Mouse (Mus musculus): ENCODE data around the gene Cdk19.
"Not testable (repeated sequence)": the region's sequence is repeated elsewhere in the genome, so short reads cannot be mapped to it uniquely, and the experiment has no call there.

The Cdk19 gene

DNA sequence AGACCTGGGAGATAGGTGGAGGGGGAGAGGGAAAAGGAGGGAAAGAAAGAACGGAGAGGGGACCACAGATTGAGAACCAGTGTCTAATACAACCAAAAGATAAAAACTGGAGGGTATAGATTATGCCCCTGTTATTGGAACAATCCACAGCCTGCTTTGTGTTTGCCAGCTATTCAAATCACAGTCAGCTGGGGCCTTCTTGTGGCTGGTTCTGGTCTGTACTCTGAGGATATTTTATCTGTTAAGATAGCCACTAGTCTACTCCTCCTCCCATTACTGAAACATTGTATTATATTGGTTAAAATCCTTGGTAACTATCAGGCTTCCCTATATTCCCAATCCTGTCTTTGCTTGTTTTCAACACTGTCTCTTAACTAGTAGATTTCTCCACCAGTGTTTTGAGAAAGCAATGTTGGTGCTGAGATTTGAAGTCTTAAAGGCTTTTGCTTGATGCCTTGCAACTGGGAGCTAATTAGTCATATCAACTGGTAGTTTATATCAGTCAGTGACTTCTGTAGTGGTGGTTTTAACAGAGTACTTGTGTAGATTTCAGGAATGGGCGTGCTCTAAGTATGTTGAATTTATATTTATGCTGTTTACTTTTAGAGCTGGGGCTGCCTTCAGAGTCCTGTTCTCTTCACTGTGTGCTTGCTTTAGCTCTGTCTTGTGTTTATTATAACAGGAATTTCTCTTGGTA lies 54.2 kb downstream of the Cdk19 start:
- DNase-seq (ENCODE audit: extremely low spot score): no peak

DNA sequence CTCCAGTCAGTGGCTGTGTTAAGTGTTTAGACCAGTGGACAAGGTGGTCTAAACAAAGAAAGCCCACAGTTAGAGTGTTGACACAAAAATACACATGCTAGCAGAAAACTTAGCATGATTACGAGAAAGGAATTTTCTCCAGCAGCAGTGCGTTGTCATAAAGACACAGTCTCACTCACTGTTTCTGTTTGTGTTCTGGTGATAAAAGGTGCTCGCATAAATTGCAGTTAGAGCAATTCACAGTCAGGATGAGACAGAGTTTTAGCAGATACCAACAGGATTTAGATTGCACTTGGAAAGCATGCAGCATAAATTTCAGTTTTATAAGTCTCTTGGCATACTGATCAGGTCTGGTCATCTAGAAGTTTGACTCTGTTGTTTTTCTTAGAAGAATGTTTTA lies 59.5 kb downstream of the Cdk19 start:
- DNase-seq (ENCODE audit: extremely low spot score): no peak

DNA sequence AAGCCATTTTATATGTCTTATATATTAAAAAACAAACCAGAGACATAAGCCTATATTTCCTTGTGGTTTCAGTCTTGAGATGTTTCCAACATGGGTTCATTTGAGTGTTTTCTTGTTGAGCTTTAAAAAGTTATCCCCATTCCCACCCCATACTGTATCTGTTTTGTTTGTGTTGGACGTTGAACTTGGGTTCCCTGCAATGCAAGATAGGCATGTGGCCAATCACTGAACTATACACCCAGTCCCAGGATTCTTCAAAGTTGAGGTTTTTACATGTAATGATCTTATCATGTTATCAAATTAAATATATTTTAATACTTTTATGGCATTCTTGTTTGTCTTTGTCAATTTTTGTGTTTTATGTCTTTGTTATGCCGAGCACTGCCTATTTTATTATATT lies 60.0 kb downstream of the Cdk19 start:
- no peak for DNase-seq (ENCODE audit: extremely low spot score)

DNA sequence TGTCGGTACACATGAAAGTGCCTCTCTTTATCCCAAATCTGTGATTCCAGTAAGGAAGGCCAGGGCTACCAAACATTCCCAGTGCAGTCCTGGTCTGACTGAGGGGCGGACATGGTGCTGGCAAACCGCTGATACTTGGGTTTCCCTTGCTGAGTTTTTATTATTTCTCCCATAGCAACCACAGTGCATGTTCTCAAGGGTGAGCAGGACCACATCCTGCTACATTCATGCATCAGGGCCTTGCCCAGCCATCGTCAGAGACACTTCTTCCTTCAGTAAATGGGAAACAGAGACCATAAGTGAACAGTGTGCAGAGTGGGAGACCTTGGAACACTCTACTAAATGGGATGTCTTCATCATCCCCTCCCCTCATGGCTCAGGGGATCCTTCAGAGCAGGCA lies 60.9 kb downstream of the Cdk19 start:
- no peak for DNase-seq (ENCODE audit: extremely low spot score)

DNA sequence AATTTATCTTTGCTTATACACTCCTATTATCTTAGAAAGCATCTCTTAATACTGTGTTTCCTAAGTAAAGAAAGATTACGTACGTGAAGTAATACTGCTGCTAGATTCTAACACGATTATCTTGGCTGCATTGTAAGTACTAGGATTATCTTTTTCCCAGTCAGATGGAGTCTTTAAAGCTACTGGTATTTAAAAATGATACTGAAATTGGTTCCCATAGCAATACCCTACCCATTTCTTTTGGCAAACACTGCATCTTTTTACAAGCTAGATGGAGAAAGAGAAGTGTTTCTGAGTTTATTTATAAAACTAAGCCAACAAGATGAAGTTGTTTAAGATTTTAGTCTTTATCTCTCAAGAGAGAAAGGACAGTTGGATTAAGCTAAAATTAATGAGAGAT lies 67.3 kb downstream of the Cdk19 start:
- DNase-seq (ENCODE audit: extremely low spot score): no peak

DNA sequence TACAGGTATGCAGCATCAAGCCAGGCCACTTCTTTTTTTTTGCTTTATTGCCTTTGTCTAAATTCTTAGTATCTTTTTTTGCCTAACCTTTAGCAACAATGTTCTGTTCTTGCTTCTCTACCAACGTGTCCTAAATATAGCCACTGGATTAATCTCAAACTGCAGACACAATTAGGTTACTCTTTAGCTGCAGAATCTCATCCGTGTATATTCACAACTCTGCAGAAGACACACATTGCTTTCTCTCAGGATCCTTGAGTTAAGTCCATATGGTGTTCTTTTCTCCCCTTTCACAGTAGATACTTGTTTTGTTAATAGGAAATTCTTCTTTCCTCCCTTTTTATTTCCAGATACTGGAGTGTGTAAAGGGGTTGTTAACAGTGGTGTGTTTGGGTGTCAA lies 70.0 kb downstream of the Cdk19 start:
- no peak for DNase-seq (ENCODE audit: extremely low spot score)

DNA sequence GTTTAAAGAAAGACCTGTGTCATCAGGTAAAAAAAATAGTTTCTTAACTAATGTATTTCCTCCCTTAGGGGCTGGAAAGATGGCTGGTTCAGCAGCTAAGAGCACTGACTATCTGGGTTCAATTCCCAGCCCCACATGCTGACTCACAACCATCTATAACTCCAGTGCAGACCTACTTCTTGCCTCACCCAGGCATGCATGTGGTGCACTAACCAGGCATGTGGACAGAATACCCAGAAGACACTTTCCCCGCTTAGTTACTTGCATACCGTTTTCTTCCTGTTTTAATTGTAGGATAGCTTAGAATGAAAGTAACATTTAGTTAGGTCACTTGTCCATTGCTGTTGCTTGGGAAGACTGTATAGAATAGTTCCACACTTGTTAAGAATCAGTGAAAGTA lies 72.0 kb downstream of the Cdk19 start:
- no peak for DNase-seq (ENCODE audit: extremely low spot score)

DNA sequence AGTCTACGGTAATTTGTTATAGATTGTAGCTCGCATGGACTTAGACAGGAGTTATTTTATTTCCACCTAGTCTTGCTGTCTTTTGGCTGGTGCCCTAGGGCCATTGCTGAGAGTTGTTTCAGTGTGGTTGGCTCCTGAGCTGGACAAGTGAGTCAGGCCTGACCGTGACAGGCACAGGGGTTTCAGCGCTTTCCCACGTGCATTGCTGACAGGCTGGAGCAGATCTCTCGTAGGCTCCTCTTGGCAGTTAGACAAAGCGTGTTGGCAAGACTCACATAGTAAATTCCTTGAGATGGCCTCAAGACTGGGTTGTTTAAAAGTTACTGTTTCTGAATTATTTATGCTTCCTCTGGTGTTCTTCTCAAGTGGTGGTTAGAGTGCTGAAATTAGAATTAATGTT lies 77.6 kb downstream of the Cdk19 start:
- DNase-seq (ENCODE audit: extremely low spot score): no peak

DNA sequence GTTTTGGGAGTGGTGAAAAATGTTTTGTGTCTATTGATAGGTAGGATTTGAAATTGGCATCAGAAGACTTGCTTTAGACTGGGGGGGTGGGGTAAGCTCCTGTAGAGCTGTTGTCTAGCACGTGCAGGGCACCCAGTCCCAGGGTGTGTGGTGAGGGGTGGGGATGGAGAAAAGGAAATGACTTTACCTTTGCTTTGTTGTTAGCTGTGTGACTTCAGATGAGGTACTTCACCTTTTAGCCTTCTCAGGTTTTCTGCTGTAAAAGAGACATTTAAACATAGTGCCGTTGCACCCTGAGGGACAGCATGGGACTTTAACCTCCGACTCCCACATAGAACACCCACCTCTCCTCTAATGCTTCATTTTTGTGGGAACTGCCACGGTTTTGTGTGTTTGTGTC lies 80.5 kb downstream of the Cdk19 start:
- no peak for DNase-seq (ENCODE audit: extremely low spot score)

DNA sequence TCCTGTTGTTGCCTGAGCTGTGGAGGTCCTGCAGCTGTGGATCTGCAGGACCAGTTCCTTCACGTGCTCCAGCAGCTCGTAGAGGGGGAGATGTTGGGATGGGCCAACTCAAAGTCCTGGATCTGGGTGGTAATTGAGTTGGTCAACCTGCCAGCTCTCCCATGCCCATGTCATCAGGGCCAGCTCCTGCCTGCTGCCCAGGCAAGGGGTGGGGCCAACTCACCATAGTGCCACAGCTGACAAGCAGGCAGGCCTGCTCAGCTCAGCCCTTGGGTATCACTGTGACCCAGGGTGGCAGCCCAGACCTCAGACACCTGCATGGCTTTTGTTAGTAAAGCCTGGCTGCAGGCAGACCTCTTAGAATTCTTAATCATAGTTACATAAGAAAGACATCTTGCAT lies 81.3 kb downstream of the Cdk19 start:
- DNase-seq (ENCODE audit: extremely low spot score): no peak

DNA sequence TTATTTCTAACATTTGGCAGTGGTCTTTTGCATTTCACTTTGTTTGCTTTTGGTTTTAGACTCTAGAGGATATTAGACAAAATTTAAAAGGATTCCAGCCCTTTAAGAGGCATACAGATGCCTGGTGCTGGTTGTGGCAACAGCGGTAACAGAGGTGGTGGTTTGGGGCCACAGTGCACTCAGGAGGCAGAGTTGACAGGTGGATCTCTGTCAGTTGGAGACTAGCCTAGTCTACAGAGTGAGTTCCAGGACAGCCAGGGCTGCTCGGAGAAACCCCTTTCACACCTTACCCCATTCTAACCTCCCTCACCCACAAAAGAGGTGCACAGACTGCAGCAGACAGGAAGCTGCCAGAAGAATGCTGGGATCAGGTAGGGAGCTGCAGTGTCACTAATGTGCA lies 82.4 kb downstream of the Cdk19 start:
- DNase-seq (ENCODE audit: extremely low spot score): no peak

DNA sequence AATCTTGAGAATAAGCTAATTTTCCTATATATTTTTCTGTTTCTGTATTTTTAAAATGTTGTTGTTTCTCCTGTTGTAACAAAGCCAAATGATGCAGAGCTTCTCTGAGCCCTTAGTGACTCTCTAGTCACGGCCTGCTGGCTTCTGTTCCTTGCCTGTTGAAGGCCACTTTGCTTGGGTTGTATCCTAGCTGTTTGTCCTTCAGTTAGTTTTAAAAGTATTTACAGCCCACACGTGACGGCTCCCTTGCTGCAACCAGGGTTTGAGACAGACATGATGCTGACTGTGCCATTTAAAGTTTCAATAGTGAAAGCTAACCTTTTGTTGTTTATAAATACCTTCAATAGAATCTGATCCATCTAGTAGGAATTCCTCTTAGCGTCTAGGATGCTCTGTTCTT lies 83.3 kb downstream of the Cdk19 start:
- DNase-seq (ENCODE audit: extremely low spot score): no peak

DNA sequence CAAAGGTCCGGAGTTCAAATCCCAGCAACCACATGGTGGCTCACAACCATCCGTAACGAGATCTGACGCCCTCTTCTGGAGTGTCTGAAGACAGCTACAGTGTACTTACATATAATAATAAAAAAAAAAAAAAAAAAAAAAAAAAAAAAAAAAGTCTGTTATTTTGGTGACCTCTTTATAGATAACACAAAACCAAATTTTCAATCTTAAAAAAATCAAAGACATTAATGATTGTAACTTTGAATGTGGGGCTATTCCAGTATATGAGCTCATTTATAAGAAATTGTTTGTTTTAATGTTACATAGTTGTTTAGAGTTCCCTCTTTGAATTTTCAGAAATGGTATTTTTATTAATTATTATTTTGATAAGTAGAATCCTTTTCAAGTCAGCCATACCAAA lies 85.1 kb downstream of the Cdk19 start:
- DNase-seq (ENCODE audit: extremely low spot score): not testable (repeated sequence)

DNA sequence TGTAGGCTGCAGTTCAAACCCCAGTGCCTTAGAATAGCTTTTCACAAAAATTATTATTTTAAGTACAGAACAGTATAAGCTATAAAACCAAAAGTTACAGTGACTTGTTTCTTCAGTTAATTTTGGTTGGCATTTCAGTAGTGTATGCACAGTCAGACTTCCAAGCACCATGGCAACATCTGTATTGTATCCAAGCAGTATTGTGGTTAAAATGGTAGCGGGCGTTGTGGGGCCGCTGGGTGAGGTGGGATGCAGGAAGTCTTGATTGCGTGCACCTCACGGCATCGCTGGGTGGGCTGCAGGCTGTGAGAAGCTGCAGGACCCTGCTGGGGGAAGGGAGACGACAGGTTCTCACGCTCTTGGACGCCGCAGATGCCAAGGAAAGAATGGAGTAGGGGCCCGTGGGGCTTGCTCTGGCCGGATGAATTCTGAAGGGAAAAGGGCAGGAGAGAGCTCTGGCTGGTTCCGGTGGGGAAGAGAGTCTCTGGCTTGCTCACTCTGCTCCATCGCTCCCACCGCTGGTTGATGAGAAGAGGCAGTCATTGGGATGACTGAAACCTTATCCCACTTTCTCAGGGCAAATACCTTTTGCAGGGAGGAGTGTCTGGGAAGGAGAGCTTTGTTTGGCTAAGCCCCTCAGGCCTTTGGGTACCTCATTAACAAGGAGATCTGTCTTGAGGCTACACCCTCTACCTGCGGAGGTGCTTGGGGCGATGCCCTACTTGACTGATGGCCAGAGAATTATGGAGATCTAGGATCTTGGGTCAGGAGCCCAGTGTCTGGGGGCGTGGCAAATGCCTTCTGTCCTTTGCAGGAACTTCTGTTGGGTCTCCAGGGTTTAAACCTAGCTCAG lies 86.1 kb downstream of the Cdk19 start:
- DNase-seq (ENCODE audit: extremely low spot score): peak; percentile 14

DNA sequence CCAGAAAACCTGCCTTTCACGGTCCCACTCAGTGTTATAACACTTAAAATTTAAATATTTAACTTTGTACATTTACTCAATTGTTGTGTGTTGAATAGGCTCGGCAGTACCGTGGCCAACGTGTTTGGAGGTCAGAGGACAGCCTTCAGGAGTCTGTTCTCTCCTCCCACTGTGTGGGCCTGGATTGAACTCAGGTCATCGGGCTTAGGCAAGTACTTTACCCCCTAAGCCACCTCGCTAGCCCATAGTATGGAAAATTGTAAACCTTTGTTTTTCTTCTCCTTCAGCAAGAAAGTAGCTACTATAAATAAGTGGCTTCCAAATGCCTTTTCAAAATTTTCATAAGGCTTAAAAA lies 86.7 kb downstream of the Cdk19 start:
- DNase-seq (ENCODE audit: extremely low spot score): no peak

DNA sequence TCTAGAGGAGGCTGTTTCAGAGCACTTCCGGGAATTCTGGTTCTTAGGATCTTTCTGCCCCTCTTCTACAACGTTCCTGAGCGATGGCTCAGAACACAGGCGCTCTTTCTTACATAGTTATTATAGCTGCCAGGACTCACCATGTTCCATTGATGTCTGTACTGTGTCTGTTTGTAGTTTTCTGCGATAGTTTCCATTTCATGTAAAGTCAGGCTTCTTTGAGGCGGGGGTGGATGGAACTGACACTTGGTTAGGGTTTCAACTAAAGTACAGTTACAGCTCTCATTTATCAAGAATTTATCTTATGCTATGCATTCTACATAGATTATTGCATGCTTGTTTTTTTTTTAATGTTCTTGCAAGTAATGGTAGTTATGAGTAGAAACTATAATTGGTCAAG lies 89.3 kb downstream of the Cdk19 start:
- no peak for DNase-seq (ENCODE audit: extremely low spot score)

DNA sequence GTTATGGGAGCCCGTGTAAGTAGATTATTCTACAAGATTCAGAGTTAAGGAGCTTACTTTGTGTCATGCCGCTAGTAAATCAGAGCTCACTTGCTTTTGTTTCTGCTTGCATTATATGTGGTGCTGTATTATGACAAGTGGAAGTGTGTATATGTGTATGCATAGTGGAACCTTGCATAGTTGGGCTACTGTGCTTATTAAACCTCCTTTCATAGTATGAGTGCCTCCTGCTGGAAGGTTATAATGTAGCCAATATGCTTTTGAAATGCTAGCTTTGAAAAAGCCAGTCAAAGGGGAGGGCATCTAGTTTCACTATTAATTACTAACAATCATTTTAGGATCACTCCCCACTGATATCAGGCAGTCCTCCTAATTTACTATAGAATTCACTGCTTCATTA lies 89.7 kb downstream of the Cdk19 start:
- no peak for DNase-seq (ENCODE audit: extremely low spot score)

DNA sequence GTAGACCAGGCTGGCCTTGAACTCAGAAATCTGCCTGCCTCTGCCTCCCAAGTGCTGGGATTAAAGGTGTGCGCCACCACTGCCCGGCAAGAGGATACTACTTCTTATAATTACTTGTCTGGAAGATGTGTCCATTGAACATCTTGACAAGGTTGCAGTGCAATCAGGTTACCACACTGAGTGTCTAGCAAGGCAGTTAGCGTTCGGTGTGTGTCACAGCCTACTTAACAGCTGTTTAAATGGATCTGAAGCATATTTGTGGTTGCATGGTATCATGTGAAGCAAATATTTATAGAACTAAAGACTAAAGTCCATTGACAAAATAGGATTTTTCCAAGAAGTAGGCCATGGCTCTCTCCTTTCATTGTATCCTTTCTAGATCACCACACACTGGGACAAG lies 90.8 kb downstream of the Cdk19 start:
- DNase-seq (ENCODE audit: extremely low spot score): no peak

DNA sequence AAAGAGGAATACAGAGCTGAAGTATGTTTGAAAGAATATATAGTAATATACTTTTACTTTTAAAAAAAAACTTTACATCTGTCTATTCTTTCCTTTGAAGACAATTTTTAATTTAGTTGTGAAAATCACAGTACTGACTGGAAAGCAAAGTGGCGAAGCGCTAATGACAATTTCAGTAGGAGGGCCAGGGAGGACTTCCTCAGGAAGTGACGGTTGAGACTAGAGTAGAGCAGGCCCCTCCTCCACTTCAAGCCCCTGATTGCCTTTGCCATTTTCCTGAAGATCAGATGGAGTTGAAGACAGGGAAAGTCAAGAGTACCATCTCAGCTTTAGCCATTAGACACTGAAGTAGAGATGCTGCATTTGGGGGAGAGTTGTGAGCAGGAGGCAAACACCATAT lies 92.6 kb downstream of the Cdk19 start:
- no peak for DNase-seq (ENCODE audit: extremely low spot score)

DNA sequence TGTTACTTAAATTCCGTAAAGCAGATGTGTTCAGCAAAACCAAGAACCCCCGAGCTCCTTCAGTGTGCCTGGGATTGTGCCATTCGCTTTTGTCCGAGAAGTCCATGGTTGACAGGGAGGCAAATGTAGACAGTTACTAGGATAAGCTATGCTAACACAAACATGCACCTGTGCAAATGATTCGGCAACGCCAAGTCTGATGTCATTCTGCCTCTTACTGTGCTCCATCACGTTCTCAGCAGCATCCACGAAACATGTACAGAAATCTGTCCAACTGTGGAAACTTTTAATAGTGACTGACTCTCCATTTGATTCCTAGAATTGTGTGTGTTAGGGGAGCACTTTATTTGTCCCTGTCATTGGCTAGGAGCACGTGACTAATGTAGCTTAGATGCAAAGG lies 93.0 kb downstream of the Cdk19 start:
- no peak for DNase-seq (ENCODE audit: extremely low spot score)

DNA sequence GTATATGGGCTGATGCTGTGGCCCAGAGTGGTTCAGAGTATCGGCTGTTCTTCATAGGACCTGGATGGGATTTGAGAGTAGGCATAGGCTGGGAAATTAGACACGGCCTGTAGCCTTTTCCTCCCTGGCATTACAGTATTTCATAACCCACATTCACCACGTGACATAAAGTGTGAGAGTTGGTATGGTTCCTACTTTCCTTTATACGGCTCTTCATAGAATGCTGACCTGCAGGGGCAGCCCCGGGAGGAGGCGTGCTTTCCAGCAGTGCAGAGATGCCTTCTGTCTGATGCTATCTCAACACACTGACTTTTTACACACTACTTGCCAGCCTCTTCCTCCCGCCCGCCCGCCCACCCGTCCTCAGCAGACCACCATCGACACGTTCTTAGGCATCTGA lies 96.0 kb downstream of the Cdk19 start:
- no peak for DNase-seq (ENCODE audit: extremely low spot score)

DNA sequence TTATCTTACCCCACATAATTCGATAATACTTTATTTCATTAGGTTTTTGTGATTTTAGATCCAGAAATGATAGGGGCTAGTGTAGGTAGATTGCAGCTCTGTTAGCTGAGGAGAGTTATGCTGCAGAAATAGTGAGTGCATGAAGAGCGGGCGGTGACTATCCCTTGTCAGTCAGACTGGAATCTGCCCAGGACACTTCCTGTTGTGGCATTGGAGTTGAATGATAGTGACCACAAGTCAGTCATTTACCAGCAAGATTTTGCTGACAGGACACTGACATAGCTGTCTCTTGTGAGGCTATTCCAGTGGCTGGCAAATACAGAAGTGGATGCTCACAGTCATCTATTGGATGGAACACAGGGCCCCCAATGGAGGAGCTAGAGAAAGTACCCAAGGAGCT lies 97.8 kb downstream of the Cdk19 start:
- DNase-seq (ENCODE audit: extremely low spot score): no peak

DNA sequence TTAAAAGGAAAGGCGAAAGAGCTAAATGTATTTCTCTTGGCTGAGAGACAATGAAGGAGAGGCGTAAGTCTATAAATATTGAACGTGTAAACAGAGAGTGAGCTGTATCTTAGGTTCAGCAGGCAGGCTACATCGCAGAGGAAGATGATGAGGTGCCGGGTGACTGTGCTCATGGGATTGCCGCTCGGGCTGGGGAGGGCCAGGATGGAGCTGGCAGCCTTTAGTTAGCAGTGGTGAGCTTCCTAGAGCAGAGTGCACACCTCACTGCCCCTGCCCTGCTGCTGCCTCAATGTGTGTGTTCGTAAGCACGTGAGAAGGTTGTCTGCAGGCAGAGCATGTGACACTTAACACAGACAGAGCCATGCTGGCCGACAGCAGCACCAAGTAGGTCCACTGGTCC lies 101.4 kb downstream of the Cdk19 start:
- DNase-seq (ENCODE audit: extremely low spot score): no peak

DNA sequence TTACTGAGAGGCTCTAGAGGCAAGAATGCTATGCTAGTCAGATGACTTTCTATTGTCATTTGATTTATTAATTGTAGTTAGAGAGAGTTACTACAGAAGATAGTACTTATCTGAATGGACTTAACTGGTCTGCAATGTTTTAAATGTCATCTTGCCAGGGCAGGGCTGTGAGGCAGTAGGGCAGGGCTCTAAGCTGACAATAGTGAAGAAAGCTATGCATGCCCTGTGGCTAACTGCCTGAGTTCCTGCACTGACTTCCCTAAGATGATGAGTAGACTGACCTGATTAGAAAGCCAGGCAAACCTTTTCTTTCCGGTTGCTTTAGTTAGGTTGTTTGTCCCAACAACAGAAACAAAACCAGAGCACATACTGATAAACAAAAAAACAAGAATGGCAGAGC lies 102.7 kb downstream of the Cdk19 start:
- no peak for DNase-seq (ENCODE audit: extremely low spot score)
